Mouse (Mus musculus) telencephalon, adult 2 months (tissue): ENCODE measurements around the gene Dnase2a.
"Not testable (repeated sequence)": the region's sequence is repeated elsewhere in the genome, so short reads cannot be mapped to it uniquely, and the experiment has no call there.

Experiments
- DNase-seq: peaks from one replicate; pipeline ENCODE4 v3.0.0-alpha.2; 2011; ENCODE audit warnings: low read depth, low spot score

Dnase2a gene

GRCm38 (mm10) chr8:84907979-84908378 lies 381 bp upstream of the Dnase2a start:
- DNase-seq: not testable (repeated sequence)

- DNase-seq: no peak
Measured at GRCm38 (mm10) chr8:84909162-84909767, 905 bp downstream of the Dnase2a start.

DNA sequence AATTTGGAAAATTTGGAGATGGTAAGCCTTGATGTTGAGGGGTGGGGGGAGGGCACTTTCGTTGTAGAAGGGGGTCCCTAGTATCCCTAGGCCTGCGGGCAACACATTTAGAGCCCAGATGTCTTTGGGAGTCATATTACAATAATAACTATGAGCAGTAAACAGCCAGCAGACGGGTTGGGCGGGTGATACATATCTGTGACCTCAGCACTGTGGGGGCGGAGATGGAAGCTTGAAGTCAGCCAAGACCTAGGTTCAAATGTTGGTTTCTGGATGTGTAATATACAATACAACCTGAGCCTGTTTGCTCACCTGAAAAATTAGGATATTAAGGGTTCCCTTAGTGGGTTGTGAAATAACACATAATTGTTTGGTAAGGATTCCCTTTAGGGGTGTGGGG lies 1.6 kb downstream of the Dnase2a start:
- no peak for DNase-seq

DNA sequence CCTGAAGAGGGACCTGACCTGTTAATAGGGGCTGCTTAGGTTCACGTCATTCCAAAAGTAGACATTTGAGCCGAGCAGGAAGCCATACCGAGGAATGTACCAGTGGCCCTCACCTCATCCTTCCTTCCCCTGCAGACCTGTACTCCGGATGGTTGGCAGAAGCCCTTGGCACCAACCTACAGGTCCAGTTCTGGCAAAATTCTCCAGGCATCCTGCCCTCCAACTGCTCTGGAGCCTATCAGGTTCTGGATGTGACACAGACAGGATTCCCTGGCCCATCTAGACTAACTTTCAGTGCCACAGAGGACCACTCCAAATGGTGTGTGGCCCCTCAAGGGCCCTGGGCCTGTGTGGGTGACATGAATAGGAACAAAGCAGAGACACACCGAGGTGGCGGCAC lies 2.2 kb downstream of the Dnase2a start:
- no peak for DNase-seq

DNA sequence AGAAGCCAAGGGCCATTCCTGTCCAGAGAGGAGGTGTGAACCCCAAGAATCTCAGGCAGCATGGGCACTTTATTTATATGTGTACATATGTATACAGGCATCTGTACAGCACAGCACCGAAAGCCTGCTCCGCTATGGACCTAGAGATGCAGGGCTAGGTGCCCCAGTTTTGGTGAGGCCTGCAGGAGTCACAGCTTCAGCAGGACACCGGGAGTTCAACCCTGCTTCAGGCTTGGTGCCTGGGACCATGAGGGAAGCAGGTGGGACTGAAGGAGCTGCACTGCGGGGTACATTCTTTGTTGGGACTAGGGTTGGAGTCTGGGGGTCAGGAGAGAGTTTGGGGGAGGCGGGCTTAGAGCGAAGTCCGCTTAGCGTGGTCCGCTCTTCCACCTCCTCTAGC lies 3.5 kb downstream of the Dnase2a start:
- DNase-seq: no peak

- DNase-seq: no peak
Measured at GRCm38 (mm10) chr8:84912391-84912790, 4.0 kb downstream of the Dnase2a start.

DNA sequence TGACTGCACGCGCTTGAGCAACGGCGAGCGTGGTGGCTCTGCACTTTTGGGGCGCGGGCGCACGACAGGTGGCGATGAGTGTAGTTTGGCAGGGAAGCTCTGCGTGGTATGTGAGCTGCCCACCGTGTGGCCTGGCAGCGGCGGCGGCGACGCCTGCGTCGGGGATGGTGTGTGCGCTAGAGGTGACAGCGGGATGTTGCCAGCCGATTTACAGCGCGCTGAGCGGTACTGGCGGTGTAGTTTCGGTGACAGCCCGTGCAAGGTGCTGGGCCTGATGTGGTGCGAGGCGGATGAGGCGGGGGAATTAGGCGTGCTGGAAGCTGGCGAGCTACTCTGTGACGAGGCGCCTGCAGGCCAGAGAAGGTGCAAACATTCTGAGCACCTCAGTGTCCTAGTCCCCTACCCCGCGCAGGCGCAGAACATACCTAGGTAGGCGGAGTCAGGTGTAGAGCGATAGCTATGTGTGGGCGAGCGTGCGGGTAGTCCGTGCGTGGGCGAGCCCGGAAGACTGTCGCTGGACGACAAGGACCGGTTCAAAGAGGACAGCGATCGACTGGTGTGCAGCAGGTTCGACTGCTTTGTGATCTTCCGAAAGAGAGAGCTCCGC lies 4.6 kb downstream of the Dnase2a start:
- DNase-seq: peak; percentile 49

- no peak for DNase-seq
Measured at GRCm38 (mm10) chr8:84913502-84913900, 5.1 kb downstream of the Dnase2a start.

DNA sequence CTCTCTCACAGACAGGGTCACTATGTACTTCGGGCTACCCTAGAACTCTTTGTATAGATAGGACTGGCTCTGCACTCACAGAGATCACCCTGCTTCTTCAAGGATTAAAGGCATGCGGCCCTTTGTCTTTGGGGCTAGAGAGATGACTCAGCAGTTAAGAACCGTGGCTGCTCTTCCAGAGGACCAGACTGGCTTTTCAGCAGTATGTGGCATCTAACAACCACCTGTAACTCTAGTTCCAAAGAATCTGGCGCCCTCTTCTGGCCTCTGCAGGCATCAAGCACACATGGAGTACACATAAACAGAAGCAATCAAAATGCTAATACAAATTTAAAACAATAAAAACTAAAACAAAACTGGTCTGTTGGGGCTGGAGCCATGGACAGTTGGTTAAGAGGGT lies 5.6 kb downstream of the Dnase2a start:
- DNase-seq: no peak

GRCm38 (mm10) chr8:84915269-84915668 lies 6.9 kb downstream of the Dnase2a start:
- DNase-seq: no peak

GRCm38 (mm10) chr8:84917781-84918180 lies 9.4 kb downstream of the Dnase2a start:
- no peak for DNase-seq

DNA sequence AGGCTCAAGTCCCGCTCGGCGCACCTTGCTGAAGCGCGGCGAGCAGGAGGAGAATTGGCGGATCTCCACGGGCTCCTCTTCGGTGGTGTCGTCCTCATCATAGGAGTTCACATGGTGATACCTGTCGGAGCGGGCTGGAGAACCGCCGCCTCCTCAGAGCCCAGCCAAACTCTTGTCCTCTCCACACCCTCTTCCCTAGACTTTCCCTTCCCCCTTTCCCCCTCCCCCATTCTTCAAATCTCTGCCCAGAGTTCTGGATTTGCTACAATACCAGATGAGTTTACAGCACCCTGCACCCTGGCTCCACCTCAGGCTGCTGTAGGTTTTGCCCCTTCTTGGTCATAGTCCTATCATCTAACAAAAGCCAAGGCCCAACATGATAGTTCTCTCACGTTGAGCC lies 10.3 kb downstream of the Dnase2a start:
- DNase-seq: no peak

DNA sequence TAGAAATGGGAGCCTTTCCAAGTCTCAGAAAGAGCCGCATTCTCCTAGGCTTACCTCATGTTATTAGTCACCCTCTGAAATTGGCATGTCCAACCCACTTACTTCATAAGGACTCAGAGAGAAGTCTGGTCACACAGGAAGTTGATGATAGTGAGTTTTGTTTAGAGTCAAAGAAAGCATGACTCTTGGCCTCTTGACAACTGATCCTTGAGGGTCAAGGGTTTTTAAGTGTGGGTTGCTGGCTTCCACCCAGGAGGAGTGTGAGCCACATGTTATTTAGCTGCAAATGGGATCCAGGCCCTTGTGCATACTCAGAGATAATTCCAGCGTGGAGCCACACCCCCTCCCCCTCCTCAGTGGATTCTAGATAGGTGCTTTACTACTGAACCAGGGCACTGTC lies 13.2 kb downstream of the Dnase2a start:
- no peak for DNase-seq

GRCm38 (mm10) chr8:84925557-84925956 lies 17.2 kb downstream of the Dnase2a start:
- no peak for DNase-seq

- DNase-seq: no peak
Measured at GRCm38 (mm10) chr8:84927513-84927912, 19.2 kb downstream of the Dnase2a start.

DNA sequence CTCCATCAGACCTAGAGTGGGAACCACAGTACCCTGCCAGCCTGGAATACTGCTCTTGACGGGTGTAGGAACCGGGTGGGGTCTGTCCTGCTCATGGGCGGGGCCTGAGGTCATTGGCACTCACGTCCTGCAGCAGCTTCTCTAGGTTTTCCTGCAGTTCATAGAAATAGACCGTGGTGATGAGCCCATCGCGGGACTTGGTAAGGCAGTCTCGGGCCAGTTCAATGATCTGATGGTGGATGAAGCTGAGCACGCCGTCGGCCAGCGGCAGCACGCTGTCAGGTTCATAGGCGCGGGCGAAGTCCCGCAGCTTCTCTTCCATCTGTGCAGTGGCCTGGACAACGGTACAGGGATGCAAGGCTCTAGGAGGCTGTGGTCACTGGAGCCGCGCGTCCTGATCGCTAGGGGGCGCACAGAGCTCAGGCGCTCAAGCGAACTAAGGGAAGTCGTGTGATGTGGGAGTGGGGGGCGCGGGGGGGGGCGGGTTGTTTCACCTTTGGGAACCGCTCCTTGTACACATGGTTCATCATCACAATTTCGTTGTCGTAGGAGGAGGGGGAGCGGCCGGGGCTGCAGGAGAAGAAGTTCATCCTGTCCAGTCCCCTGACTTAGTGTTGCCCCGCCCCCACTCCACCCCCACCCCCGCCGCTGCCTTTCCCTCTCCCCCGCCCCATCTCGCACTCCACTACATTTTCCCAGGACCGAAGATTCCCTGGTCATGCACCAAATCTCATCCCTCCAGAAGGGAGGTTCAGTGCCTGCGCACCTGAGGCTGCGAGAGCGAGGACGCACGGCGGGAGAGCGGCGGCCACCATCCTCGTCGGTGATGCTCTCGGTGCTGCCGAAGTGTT lies 20.3 kb downstream of the Dnase2a start:
- no peak for DNase-seq

DNA sequence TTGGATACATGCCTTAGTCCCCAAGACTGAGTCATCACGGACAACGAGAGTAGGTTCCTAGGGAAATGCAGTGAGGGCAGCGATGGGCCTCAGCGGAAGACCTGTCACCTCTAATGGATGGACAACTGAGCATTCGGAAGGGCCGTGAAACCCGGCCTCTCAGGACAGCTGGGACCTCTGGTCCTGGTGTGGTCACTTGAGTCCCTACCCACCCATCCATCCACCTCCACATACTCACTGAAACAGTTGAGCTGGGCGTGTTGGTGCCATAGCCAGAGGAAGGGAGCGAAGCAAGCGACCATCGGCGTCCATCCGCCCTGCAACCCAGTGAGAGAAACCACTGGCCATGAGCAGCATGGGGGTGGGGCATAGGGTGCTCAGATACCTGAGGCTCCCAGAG lies 22.2 kb downstream of the Dnase2a start:
- DNase-seq: no peak

DNA sequence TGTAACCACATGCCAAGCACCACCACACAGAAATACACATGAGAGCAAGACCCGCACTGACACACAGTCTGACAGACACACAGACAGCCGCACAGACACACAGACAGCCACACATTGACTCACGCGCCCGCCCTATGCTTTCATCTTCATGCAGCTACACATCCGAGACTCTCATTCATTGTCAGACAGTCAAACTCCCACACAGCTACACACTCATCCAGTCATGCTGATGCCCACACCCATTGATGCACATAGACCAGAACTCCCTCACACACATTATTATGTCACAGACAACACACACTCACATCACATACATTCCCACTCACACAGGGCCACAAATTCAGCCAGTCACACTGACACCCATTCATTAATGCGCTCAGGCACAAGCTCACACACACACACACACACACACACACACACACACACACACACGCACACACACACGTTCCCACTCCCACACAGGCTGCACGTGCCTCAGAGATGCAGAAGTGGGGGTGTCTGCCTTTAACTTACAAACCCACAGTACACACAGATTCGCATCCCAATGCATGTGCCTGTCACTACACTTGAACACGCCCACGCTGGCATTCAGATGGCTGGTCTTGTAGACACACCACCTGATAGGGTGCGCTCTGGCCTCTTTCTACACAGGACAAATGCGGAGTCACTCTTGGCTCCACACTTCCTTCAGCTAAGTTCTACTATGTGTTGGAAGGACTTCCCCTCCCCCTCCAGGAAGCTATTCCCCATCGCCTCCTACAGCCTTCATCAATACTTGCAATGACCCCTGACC lies 25.6 kb downstream of the Dnase2a start:
- DNase-seq: peak; percentile 40

- peak; percentile 62 for DNase-seq
Measured at GRCm38 (mm10) chr8:84934860-84935259, 26.5 kb downstream of the Dnase2a start.

DNA sequence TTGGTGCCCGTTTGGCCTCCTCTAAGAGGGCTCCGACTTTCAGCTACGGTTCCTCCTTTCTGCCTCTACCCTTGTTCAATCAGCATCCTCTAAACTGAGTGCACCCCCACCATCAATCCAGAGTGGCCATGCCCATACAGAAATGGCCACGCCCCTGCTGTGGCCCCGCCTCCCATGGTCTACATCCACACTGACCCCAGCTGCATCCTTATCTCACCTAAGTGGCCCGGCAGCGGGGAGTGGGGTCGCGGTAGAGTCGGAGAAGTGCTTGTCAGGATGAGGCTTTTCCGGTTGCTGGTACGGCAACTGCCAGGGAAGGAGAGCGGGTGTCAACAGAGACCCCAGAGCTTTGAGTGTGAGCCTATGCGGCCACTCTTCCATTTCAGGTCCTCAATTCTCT lies 27.1 kb downstream of the Dnase2a start:
- DNase-seq: no peak

GRCm38 (mm10) chr8:84936041-84936961 lies 27.9 kb downstream of the Dnase2a start:
- no peak for DNase-seq
